Mouse (Mus musculus) macrophage (primary cell): ENCODE data around the gene Hras. TPM values are rescaled to one million over a fixed set of nuclear protein-coding genes. Genes with fewer than 3 reads are reported as not detected.

ENCODE experiments used
- H3K27ac ChIP-seq: fragments of 350-480 bp; formaldehyde crosslinking; 2 replicates; pipeline ENCODE4 v1.9.0; 2021
- H3K36me3 ChIP-seq: fragments of 350-480 bp; formaldehyde crosslinking; 2 replicates; pipeline ENCODE4 v1.9.0; 2021; ENCODE audit errors: inconsistent target
- H3K4me3 ChIP-seq: fragments of 350-480 bp; formaldehyde crosslinking; 2 replicates; pipeline ENCODE4 v1.9.0; 2021; ENCODE audit errors: inconsistent target
- H3K79me2 ChIP-seq: fragments of 350-480 bp; formaldehyde crosslinking; 2 replicates; pipeline ENCODE4 v1.9.0; 2021; ENCODE audit errors: inconsistent target
- WGBS: methylation state at CpG from one replicate; pipeline ENCODE4 v1.1.7; 2026; ENCODE audit warnings: inconsistent platforms; ENCODE audit not compliant: missing documents; 5-methylcytosine and 5-hydroxymethylcytosine counted together
- polyA plus RNA-seq: library from polyadenylated mRNA; stranded (reverse); fragments of 250-400 nt; gene quantifications from 3 replicates; pipeline ENCODE4 v1.2.4, GENCODE M21; 2018; ENCODE audit warnings: inconsistent platforms

Gene Hras
- polyA plus RNA-seq, 1 experiment from 2014 or later = 31.1 TPM

GRCm38 (mm10) chr7:141205504-141205903 lies 11.7 kb upstream of the Hras start:
- Histone ChIP-seq H3K27ac (no peak overlapping the region), H3K4me3 (no peak overlapping the region), H3K36me3 (no peaks in the 10 kb centered on the region), H3K79me2 (no peaks in the 10 kb centered on the region)
- 98% methylated on average over 5 of the region's 5 CpGs for WGBS

GRCm38 (mm10) chr7:141204546-141204945 lies 10.7 kb upstream of the Hras start:
- Histone ChIP-seq H3K36me3 (no peaks in the 10 kb centered on the region), H3K4me3 (no peak overlapping the region), H3K79me2 (no peaks in the 10 kb centered on the region), H3K27ac (no peak overlapping the region)
- WGBS = 72% methylated on average over 3 of the region's 3 CpGs

- 96% methylated on average over 4 of the region's 4 CpGs for WGBS
- no peaks in the 10 kb centered on the region for H3K36me3 ChIP-seq
- no peak overlapping the region for H3K27ac ChIP-seq
- peaks cover 3% of the 10 kb centered on the region; the same call in 1 of the 2 replicates for H3K79me2 ChIP-seq
- H3K4me3 ChIP-seq = no peak overlapping the region
These were observed 4.3 kb upstream of the Hras start for GRCm38 (mm10) chr7:141198121-141198520.

GRCm38 (mm10) chr7:141196619-141197282 lies 2.9 kb upstream of the Hras start:
- H3K27ac ChIP-seq = no peak overlapping the region
- H3K36me3 ChIP-seq = no peaks in the 10 kb centered on the region
- peaks cover 14% of the 10 kb centered on the region for H3K79me2 ChIP-seq
- WGBS = 95% methylated on average over 8 of the region's 8 CpGs
- H3K4me3 ChIP-seq = no peak overlapping the region

GRCm38 (mm10) chr7:141195754-141196153 lies 1.9 kb upstream of the Hras start:
- Histone ChIP-seq H3K36me3 (peaks cover 9% of the 10 kb centered on the region), H3K4me3 (no peak overlapping the region), H3K27ac (no peak overlapping the region), H3K79me2 (peaks cover 14% of the 10 kb centered on the region)
- 100% methylated on average over 2 of the region's 2 CpGs for WGBS

- H3K4me3 ChIP-seq = peak overlapping the region; percentile 78
- H3K27ac ChIP-seq = peak overlapping the region; percentile 45; the same call in 1 of the 2 replicates
- peaks cover 18% of the 10 kb centered on the region for H3K36me3 ChIP-seq
- WGBS = 5% methylated on average over 25 of the region's 28 CpGs
- H3K79me2 ChIP-seq = peaks cover 14% of the 10 kb centered on the region
These were observed 1.0 kb upstream of the Hras start for GRCm38 (mm10) chr7:141194830-141195229.

- Histone ChIP-seq H3K79me2 (peaks cover 14% of the 10 kb centered on the region), H3K27ac (peak overlapping the region; percentile 45)
- under 1% methylated on average over 23 of the region's 23 CpGs for WGBS
These were observed 604 bp upstream of the Hras start for GRCm38 (mm10) chr7:141194409-141194808.

GRCm38 (mm10) chr7:141193348-141193856 lies 403 bp downstream of the Hras start:
- Histone ChIP-seq H3K27ac (peak overlapping the region; percentile 38), H3K79me2 (peaks cover 14% of the 10 kb centered on the region), H3K36me3 (peaks cover 18% of the 10 kb centered on the region), H3K4me3 (peak overlapping the region; percentile 54)
- 0% methylated on average over 40 of the region's 43 CpGs for WGBS

More at GRCm38 (mm10) chr7:141194409-141194808, 604 bp upstream of the Hras start:
- Histone ChIP-seq H3K36me3 (peaks cover 18% of the 10 kb centered on the region), H3K4me3 (peak overlapping the region; percentile 78)

- H3K4me3 ChIP-seq = peak overlapping the region; percentile 54
- H3K36me3 ChIP-seq = peaks cover 18% of the 10 kb centered on the region
- 35% methylated on average over 12 of the region's 12 CpGs for WGBS
- H3K27ac ChIP-seq = peak overlapping the region; percentile 38; the same call in 1 of the 2 replicates
- H3K79me2 ChIP-seq = peaks cover 14% of the 10 kb centered on the region
These were observed 943 bp downstream of the Hras start for GRCm38 (mm10) chr7:141192776-141193347.

GRCm38 (mm10) chr7:141191796-141192685 lies 1.8 kb downstream of the Hras start:
- Histone ChIP-seq H3K36me3 (peaks cover 18% of the 10 kb centered on the region), H3K4me3 (no peak overlapping the region), H3K27ac (no peak overlapping the region), H3K79me2 (peaks cover 14% of the 10 kb centered on the region)
- WGBS = 97% methylated on average over 21 of the region's 24 CpGs

GRCm38 (mm10) chr7:141191036-141191435 lies 2.8 kb downstream of the Hras start:
- Histone ChIP-seq H3K4me3 (no peak overlapping the region), H3K79me2 (peaks cover 14% of the 10 kb centered on the region), H3K27ac (no peak overlapping the region), H3K36me3 (peaks cover 18% of the 10 kb centered on the region)
- WGBS = 93% methylated on average over 13 of the region's 14 CpGs

GRCm38 (mm10) chr7:141190220-141190619 lies 3.6 kb downstream of the Hras start:
- Histone ChIP-seq H3K27ac (no peak overlapping the region), H3K36me3 (peaks cover 18% of the 10 kb centered on the region), H3K79me2 (peaks cover 14% of the 10 kb centered on the region), H3K4me3 (no peak overlapping the region)
- WGBS = 89% methylated on average over 3 of the region's 3 CpGs

GRCm38 (mm10) chr7:141188733-141189132 lies 5.1 kb downstream of the Hras start:
- 94% methylated on average over 3 of the region's 3 CpGs for whole genome bisulfite sequencing
- Histone ChIP-seq H3K4me3 (no peak overlapping the region), H3K36me3 (peaks cover 18% of the 10 kb centered on the region), H3K27ac (no peak overlapping the region), H3K79me2 (peaks cover 14% of the 10 kb centered on the region)

- WGBS = 96% methylated on average over 3 of the region's 3 CpGs
- peaks cover 12% of the 10 kb centered on the region for H3K79me2 ChIP-seq
- no peak overlapping the region for H3K27ac ChIP-seq
- H3K36me3 ChIP-seq = peaks cover 18% of the 10 kb centered on the region
- H3K4me3 ChIP-seq = no peak overlapping the region
These were observed 5.6 kb downstream of the Hras start for GRCm38 (mm10) chr7:141188194-141188593.
